Mouse (Mus musculus): ENCODE measurements around the gene Mras. TPM values are rescaled to one million over a fixed set of nuclear protein-coding genes. Genes with fewer than 3 reads are reported as not detected.

Gene Mras
- polyA plus RNA-seq, 1 experiment from 2014 or later: 8.1 TPM

GRCm38 (mm10) chr9:99388078-99388477 is 49.1 kb downstream of the Mras start:
- Histone ChIP-seq H3K4me2 (no peak overlapping the region), H3K36me3 (peaks cover 9% of the 10 kb centered on the region), H3K9ac (no peak overlapping the region), H3K27me3 (replicated peaks) (peaks cover 4% of the 10 kb centered on the region), H3K9me3 (replicated peaks) (no peaks in the 10 kb centered on the region), H3K4me1 (replicated peaks) (peaks cover 4% of the 10 kb centered on the region; the same call in 1 of the 2 replicates), H3K4me3 (no peak overlapping the region), H3K27ac (ENCODE audit: poor library complexity, severe bottlenecking) (no peak overlapping the region)
- ATAC-seq (ENCODE audit: insufficient number of reproducible peaks, low FRiP score): no peak
- WGBS: 65% methylated on average over 5 of the region's 5 CpGs

GRCm38 (mm10) chr9:99382556-99382955 is 54.6 kb downstream of the Mras start:
- Histone ChIP-seq H3K4me2 (no peak overlapping the region), H3K27ac (ENCODE audit: poor library complexity, severe bottlenecking) (no peak overlapping the region), H3K9ac (no peak overlapping the region), H3K27me3 (replicated peaks) (peaks cover 5% of the 10 kb centered on the region), H3K36me3 (no peaks in the 10 kb centered on the region), H3K4me3 (no peak overlapping the region), H3K9me3 (replicated peaks) (no peaks in the 10 kb centered on the region), H3K4me1 (replicated peaks) (peaks cover 4% of the 10 kb centered on the region; the same call in 1 of the 2 replicates)
- 60% methylated on average over 9 of the region's 9 CpGs for WGBS
- no peak for ATAC-seq (ENCODE audit: insufficient number of reproducible peaks, low FRiP score)

DNA sequence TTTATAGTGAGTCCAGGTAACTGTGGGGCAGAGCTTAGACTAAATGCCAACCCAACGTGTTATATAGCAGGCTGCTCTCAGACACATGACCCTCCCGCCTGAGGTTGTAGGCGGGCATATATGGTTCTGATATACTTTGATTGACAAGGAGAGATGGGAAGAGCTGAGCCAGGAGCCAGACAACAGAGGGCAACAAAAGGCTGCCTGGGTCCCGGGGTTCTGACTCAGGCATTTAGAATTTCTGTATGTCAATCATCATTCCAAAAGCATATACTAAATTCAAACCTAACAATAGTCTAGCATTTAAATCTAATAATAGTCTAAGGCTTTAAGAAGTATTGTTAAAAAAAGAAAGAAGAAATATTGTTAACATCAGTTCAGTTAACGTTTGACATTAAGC is 58.0 kb downstream of the Mras start:
- Histone ChIP-seq H3K4me3 (no peak overlapping the region), H3K27me3 (replicated peaks) (peaks cover 3% of the 10 kb centered on the region; the same call in 1 of the 2 replicates), H3K36me3 (no peaks in the 10 kb centered on the region), H3K9ac (no peak overlapping the region), H3K27ac (ENCODE audit: poor library complexity, severe bottlenecking) (no peak overlapping the region), H3K9me3 (replicated peaks) (no peaks in the 10 kb centered on the region), H3K4me1 (replicated peaks) (peaks cover under 1% of the 10 kb centered on the region; the same call in 1 of the 2 replicates), H3K4me2 (no peak overlapping the region)
- WGBS: 55% methylated on average over 5 of the region's 5 CpGs
- no peak for ATAC-seq (ENCODE audit: insufficient number of reproducible peaks, low FRiP score)

- WGBS: 9% methylated on average over 14 of the region's 14 CpGs
- no peak overlapping the region for H3K27ac ChIP-seq (ENCODE audit: poor library complexity, severe bottlenecking)
- H3K4me3 ChIP-seq: no peak overlapping the region
- H3K36me3 ChIP-seq: no peaks in the 10 kb centered on the region
- H3K4me2 ChIP-seq: no peak overlapping the region
- no peaks in the 10 kb centered on the region for H3K9me3 ChIP-seq (replicated peaks)
- no peaks in the 10 kb centered on the region for H3K4me1 ChIP-seq (replicated peaks)
- ATAC-seq (ENCODE audit: insufficient number of reproducible peaks, low FRiP score): no peak
- peaks cover 3% of the 10 kb centered on the region; the same call in 1 of the 2 replicates for H3K27me3 ChIP-seq (replicated peaks)
- no peak overlapping the region for H3K9ac ChIP-seq
These were observed 60.4 kb downstream of the Mras start for GRCm38 (mm10) chr9:99376591-99377418.

DNA sequence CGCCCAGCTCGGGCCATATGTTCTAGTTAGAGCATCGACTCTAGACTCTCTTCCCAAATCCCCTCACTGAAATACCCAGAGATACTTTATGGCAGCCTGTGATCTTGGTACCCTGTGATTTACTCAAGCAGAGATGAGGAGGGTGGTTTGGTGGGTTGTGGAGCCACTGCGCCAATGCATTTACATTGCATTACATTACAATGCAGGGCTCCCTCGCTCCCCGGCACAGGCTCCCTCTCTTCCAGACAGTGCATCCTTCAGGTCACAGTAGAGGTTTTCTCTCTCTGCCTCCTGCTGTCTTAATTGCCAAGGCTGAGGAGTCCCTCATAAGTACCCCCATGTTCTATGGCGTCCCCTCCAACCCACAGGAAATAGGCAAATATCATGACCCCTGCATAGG is 68.8 kb downstream of the Mras start:
- H3K4me3 ChIP-seq: no peak overlapping the region
- H3K9ac ChIP-seq: no peak overlapping the region
- no peaks in the 10 kb centered on the region for H3K36me3 ChIP-seq
- no peaks in the 10 kb centered on the region for H3K4me1 ChIP-seq (replicated peaks)
- no peak overlapping the region for H3K27ac ChIP-seq (ENCODE audit: poor library complexity, severe bottlenecking)
- no peak for ATAC-seq (ENCODE audit: insufficient number of reproducible peaks, low FRiP score)
- H3K4me2 ChIP-seq: no peak overlapping the region
- 0 out of 2 replicates have a peak, but pooled peaks cover 5% of the 10 kb centered on the region for H3K9me3 ChIP-seq (replicated peaks)
- WGBS: 70% methylated on average over 7 of the region's 7 CpGs
- peaks cover 6% of the 10 kb centered on the region for H3K27me3 ChIP-seq (replicated peaks)

GRCm38 (mm10) chr9:99365906-99366305 is 71.3 kb downstream of the Mras start:
- H3K9me3 ChIP-seq (replicated peaks): 0 out of 2 replicates have a peak, but pooled peaks cover 5% of the 10 kb centered on the region
- no peak overlapping the region for H3K4me2 ChIP-seq
- no peaks in the 10 kb centered on the region for H3K4me1 ChIP-seq (replicated peaks)
- ATAC-seq (ENCODE audit: insufficient number of reproducible peaks, low FRiP score): no peak
- no peak overlapping the region for H3K27ac ChIP-seq (ENCODE audit: poor library complexity, severe bottlenecking)
- peaks cover 10% of the 10 kb centered on the region for H3K27me3 ChIP-seq (replicated peaks)
- no peak overlapping the region for H3K4me3 ChIP-seq
- WGBS: 55% methylated on average over 3 of the region's 3 CpGs
- H3K36me3 ChIP-seq: no peaks in the 10 kb centered on the region
- H3K9ac ChIP-seq: no peak overlapping the region

DNA sequence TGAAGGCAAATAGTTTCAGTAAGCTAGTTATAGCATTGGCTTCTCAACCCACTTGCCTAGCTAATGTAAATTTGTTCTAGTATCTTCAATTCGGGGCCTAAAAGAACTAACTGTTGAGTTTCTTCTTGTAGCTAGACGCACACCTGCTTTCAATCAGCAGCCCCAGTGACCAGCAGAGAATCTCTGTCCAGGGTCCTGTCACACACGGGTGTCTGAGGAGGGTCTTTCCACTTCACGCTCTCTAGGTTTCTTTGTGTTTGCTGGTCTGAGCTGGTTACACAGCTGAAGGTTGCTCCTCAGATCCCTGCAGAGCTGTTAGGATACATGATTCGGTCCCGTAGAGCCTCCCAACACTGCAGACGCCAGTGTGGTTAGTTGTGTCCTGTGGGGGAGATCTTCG is 74.1 kb downstream of the Mras start:
- peaks cover 36% of the 10 kb centered on the region for H3K27me3 ChIP-seq (replicated peaks)
- no peaks in the 10 kb centered on the region for H3K36me3 ChIP-seq
- peaks cover 5% of the 10 kb centered on the region for H3K4me1 ChIP-seq (replicated peaks)
- H3K27ac ChIP-seq (ENCODE audit: poor library complexity, severe bottlenecking): no peak overlapping the region
- H3K9me3 ChIP-seq (replicated peaks): no peaks in the 10 kb centered on the region
- ATAC-seq (ENCODE audit: insufficient number of reproducible peaks, low FRiP score): no peak
- 52% methylated on average over 8 of the region's 8 CpGs for WGBS
- H3K4me2 ChIP-seq: no peak overlapping the region
- H3K4me3 ChIP-seq: no peak overlapping the region
- H3K9ac ChIP-seq: no peak overlapping the region

DNA sequence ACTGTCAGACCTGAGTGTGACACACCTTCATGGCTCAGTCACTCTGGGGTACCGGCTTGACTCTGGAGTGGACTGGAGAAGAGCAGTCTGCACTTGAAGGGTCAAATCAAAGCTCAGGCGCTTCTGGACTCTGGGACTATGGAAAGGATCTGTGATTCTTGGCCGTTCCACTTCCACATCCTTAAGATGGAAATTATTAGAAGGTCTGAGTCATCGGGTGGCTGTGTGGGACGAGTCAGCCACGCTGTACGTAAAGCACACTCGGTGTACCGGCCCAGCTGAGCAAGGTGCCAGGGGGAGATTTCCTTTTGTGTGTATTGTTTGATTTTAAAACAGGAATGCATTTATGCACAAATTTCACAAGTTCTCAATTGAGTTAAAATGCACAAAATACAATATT is 75.2 kb downstream of the Mras start:
- 71% methylated on average over 9 of the region's 9 CpGs for WGBS
- peaks cover 48% of the 10 kb centered on the region for H3K27me3 ChIP-seq (replicated peaks)
- ATAC-seq (ENCODE audit: insufficient number of reproducible peaks, low FRiP score): no peak

GRCm38 (mm10) chr9:99359012-99359411 is 78.2 kb downstream of the Mras start:
- Histone ChIP-seq H3K9ac (no peak overlapping the region), H3K36me3 (no peaks in the 10 kb centered on the region), H3K4me2 (no peak overlapping the region), H3K4me3 (no peak overlapping the region), H3K27me3 (replicated peaks) (peaks cover 71% of the 10 kb centered on the region), H3K9me3 (replicated peaks) (no peaks in the 10 kb centered on the region), H3K27ac (ENCODE audit: poor library complexity, severe bottlenecking) (no peak overlapping the region), H3K4me1 (replicated peaks) (peaks cover 14% of the 10 kb centered on the region)
- ATAC-seq (ENCODE audit: insufficient number of reproducible peaks, low FRiP score): no peak
- WGBS: 85% methylated on average over 15 of the region's 15 CpGs

More for the DNA sequence above, 75.2 kb downstream of the Mras start:
- no peak overlapping the region for H3K4me2 ChIP-seq
- no peak overlapping the region for H3K4me3 ChIP-seq
- H3K4me1 ChIP-seq (replicated peaks): peaks cover 14% of the 10 kb centered on the region
- no peak overlapping the region for H3K9ac ChIP-seq
- H3K27ac ChIP-seq (ENCODE audit: poor library complexity, severe bottlenecking): no peak overlapping the region
- no peaks in the 10 kb centered on the region for H3K36me3 ChIP-seq
- H3K9me3 ChIP-seq (replicated peaks): no peaks in the 10 kb centered on the region

GRCm38 (mm10) chr9:99357921-99358692 is 79.1 kb downstream of the Mras start, which contains the start of gene Esyt3:
Gene Esyt3 (minus strand): TSS chr9:99358557.
- H3K4me1 ChIP-seq (replicated peaks): peaks cover 14% of the 10 kb centered on the region
- H3K9ac ChIP-seq: peak within 1 kb of the TSS; percentile 31; the same call in 1 of the 2 replicates
- WGBS: under 1% methylated on average over 66 of the region's 66 CpGs
- H3K27me3 ChIP-seq (replicated peaks): peaks cover 67% of the 10 kb centered on the region
- no peaks in the 10 kb centered on the region for H3K9me3 ChIP-seq (replicated peaks)
- H3K36me3 ChIP-seq: no peaks in the 10 kb centered on the region
- H3K4me3 ChIP-seq: peak within 1 kb of the TSS; percentile 44
- H3K4me2 ChIP-seq: peak within 1 kb of the TSS; percentile 82
- ATAC-seq (ENCODE audit: insufficient number of reproducible peaks, low FRiP score): peak; percentile 63
- no peak within 1 kb of the TSS for H3K27ac ChIP-seq (ENCODE audit: poor library complexity, severe bottlenecking)

DNA sequence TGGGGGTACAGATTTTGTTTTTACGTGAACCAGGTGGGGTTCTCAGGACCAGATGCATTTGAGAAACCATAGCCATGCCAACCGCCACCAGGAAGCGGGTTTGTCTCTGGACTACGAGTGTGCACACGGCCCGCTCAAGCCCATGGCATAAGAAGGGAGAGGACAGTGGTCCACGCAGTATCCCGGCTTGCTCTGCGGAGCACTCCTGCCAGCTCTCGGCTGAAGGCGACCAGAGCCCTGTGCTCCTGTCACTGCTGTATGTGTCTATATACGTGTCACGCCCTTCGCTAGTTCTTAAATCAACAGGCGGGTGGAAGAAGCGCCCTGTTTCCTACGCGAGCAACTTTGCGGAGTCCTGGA is 79.6 kb downstream of the Mras start:
- no peak for ATAC-seq (ENCODE audit: insufficient number of reproducible peaks, low FRiP score)
- WGBS: 5% methylated on average over 19 of the region's 19 CpGs

More for the DNA sequence above, 79.6 kb downstream of the Mras start:
- peak overlapping the region; percentile 82 for H3K4me2 ChIP-seq
- no peak overlapping the region for H3K9ac ChIP-seq
- peak overlapping the region; percentile 44 for H3K4me3 ChIP-seq
- H3K9me3 ChIP-seq (replicated peaks): no peaks in the 10 kb centered on the region
- H3K36me3 ChIP-seq: no peaks in the 10 kb centered on the region
- peaks cover 14% of the 10 kb centered on the region for H3K4me1 ChIP-seq (replicated peaks)
- no peak overlapping the region for H3K27ac ChIP-seq (ENCODE audit: poor library complexity, severe bottlenecking)
- peaks cover 66% of the 10 kb centered on the region for H3K27me3 ChIP-seq (replicated peaks)

Measured in heart, embryonic 12.5 days (tissue).